Mouse (Mus musculus) MEL (cell line): ENCODE measurements around the gene Cd82. TPM values are rescaled to one million over a fixed set of nuclear protein-coding genes. Genes with fewer than 3 reads are reported as not detected.

Experiments
- DNase-seq: peaks from one replicate; pipeline ENCODE4 v3.0.0; 2011; ENCODE audit warnings: low read depth, low spot score
- H3K27ac ChIP-seq: 2 replicates; pipeline ENCODE4 v1.5.1; 2012; ENCODE audit warnings: low read depth, mild to moderate bottlenecking, control low read depth, low read length, moderate library complexity; ENCODE audit not compliant: control insufficient read depth
- H3K27me3 ChIP-seq, 2 experiments: fragments of 150-350 bp in 1 of 2; sonication (generic) in 1 of 2; 2 replicates each; pipeline ENCODE4 v1.6.1; 2012; ENCODE audit warnings: low read length in 2 of 2, mild to moderate bottlenecking in 2 of 2, improper control_type of control experiment in 1 of 2, moderate library complexity in 1 of 2; ENCODE audit not compliant: insufficient read depth in 2 of 2, control insufficient read depth in 1 of 2
- H3K36me3 ChIP-seq, 2 experiments: 2 replicates each; pipeline ENCODE4 v1.6.1; 2012 to 2014; ENCODE audit warnings: low read length in 2 of 2, improper control_type of control experiment in 1 of 2, inconsistent platforms in 1 of 2, mild to moderate bottlenecking in 1 of 2; ENCODE audit not compliant: insufficient read depth in 2 of 2, control insufficient read depth in 1 of 2
- H3K4me1 ChIP-seq, 2 experiments: fragments of 150-350 bp in 1 of 2; sonication (generic) in 1 of 2; 2 replicates each; pipeline ENCODE4 v1.6.1; 2012; ENCODE audit warnings: low read length in 2 of 2, improper control_type of control experiment in 1 of 2, mild to moderate bottlenecking in 1 of 2; ENCODE audit not compliant: insufficient read depth in 2 of 2, control insufficient read depth in 1 of 2
- H3K4me3 ChIP-seq, 2 experiments: fragments of 150-350 bp in 1 of 2; sonication (generic) in 1 of 2; 2 replicates each; pipeline ENCODE4 v1.5.1; 2012; ENCODE audit warnings: low read depth in 2 of 2, low read length in 2 of 2, mild to moderate bottlenecking in 2 of 2, moderate library complexity in 2 of 2, control low read depth in 1 of 2, improper control_type of control experiment in 1 of 2; ENCODE audit not compliant: control insufficient read depth in 1 of 2, insufficient read depth in 1 of 2
- H3K79me2 ChIP-seq: 2 replicates; pipeline ENCODE4 v1.6.1; 2012; ENCODE audit warnings: mild to moderate bottlenecking, low read length, moderate library complexity; ENCODE audit not compliant: control insufficient read depth, poor library complexity, insufficient read depth
- H3K9ac ChIP-seq: 2 replicates; pipeline ENCODE4 v1.6.1; 2012; ENCODE audit warnings: low read depth, mild to moderate bottlenecking, control low read depth, low read length, moderate library complexity; ENCODE audit not compliant: control insufficient read depth, poor library complexity, severe bottlenecking
- H3K9me3 ChIP-seq: fragments of 150-350 bp; sonication (generic); replicated peaks from 2 replicates; pipeline ENCODE4 v1.6.1; 2012; ENCODE audit warnings: mild to moderate bottlenecking, low read length, improper control_type of control experiment, moderate library complexity; ENCODE audit not compliant: insufficient read depth
- CHD1 ChIP-seq: IDR thresholded peaks from 2 replicates; pipeline ENCODE4 v1.6.1; 2012; ENCODE audit warnings: low read depth, mild to moderate bottlenecking, inconsistent platforms, low read length, improper control_type of control experiment
- CHD2 ChIP-seq: IDR thresholded peaks from 2 replicates; pipeline ENCODE4 v1.6.1; 2011; ENCODE audit warnings: low read length, improper control_type of control experiment
- CTCF ChIP-seq, 3 experiments: IDR thresholded peaks in 2 of 3; conservative IDR thresholded peaks in 1 of 3; 2 replicates each; pipeline ENCODE4 v1.5.1; 2011 to 2012; ENCODE audit warnings: low read length in 3 of 3, low read depth in 2 of 3, mild to moderate bottlenecking in 2 of 3, improper control_type of control experiment in 1 of 3, inconsistent platforms in 1 of 3, mixed read lengths in 1 of 3, moderate library complexity in 1 of 3; ENCODE audit not compliant: control insufficient read depth in 1 of 3, insufficient read depth in 1 of 3, poor library complexity in 1 of 3, severe bottlenecking in 1 of 3
- ELF1 ChIP-seq: IDR thresholded peaks from 2 replicates; pipeline ENCODE4 v1.6.1; 2014; ENCODE audit warnings: low read depth, mild to moderate bottlenecking, inconsistent platforms, low read length, improper control_type of control experiment, moderate library complexity
- ETS1 ChIP-seq: IDR thresholded peaks from 2 replicates; pipeline ENCODE4 v1.6.1; 2012; ENCODE audit warnings: low read depth, mild to moderate bottlenecking, inconsistent platforms, low read length, improper control_type of control experiment, moderate library complexity
- NRF1 ChIP-seq: IDR thresholded peaks from 2 replicates; pipeline ENCODE4 v1.6.1; 2014; ENCODE audit warnings: low read depth, mild to moderate bottlenecking, inconsistent platforms, low read length, improper control_type of control experiment, moderate library complexity; ENCODE audit not compliant: poor library complexity, insufficient read depth, severe bottlenecking
- POLR2A ChIP-seq, 2 experiments: IDR thresholded peaks; 2 replicates each; pipeline ENCODE4 v1.6.1; 2011 to 2012; ENCODE audit warnings: low read length in 2 of 2, mild to moderate bottlenecking in 2 of 2, control low read depth in 1 of 2, improper control_type of control experiment in 1 of 2, low read depth in 1 of 2, moderate library complexity in 1 of 2; ENCODE audit not compliant: control insufficient read depth in 1 of 2, insufficient read depth in 1 of 2, poor library complexity in 1 of 2
- RAD21 ChIP-seq: IDR thresholded peaks from 2 replicates; pipeline ENCODE4 v1.6.1; 2011; ENCODE audit warnings: mild to moderate bottlenecking, low read depth, low read length, improper control_type of control experiment
- SIN3A ChIP-seq: IDR thresholded peaks from 2 replicates; pipeline ENCODE4 v1.6.1; 2012; ENCODE audit warnings: low read length, improper control_type of control experiment, inconsistent platforms
- SMC3 ChIP-seq: IDR thresholded peaks from 2 replicates; pipeline ENCODE4 v1.6.1; 2011; ENCODE audit warnings: low read depth, low read length, improper control_type of control experiment
- USF1 ChIP-seq: IDR thresholded peaks from 2 replicates; pipeline ENCODE4 v1.6.1; 2014; ENCODE audit warnings: low read depth, mild to moderate bottlenecking, inconsistent platforms, low read length, improper control_type of control experiment, moderate library complexity
- ZC3H11A ChIP-seq: IDR thresholded peaks from 2 replicates; pipeline ENCODE4 v1.6.1; 2012; ENCODE audit warnings: low read depth, mild to moderate bottlenecking, inconsistent platforms, low read length, improper control_type of control experiment
- ZMIZ1 ChIP-seq: IDR thresholded peaks from 2 replicates; pipeline ENCODE4 v1.6.1; 2012; ENCODE audit warnings: low read depth, mild to moderate bottlenecking, inconsistent platforms, low read length, improper control_type of control experiment, moderate library complexity
- polyA plus RNA-seq, 2 experiments: library from polyadenylated mRNA; stranded (reverse) in 1 of 2; unstranded in 1 of 2; fragments of >175 nt in 1 of 2; fragments of >200 nt in 1 of 2; gene quantifications; 2 replicates each; pipeline versions ENCODE4 v1.2.1 to v1.2.4; 2012; ENCODE audit warnings: low replicate concordance in 2 of 2, low read depth in 1 of 2; ENCODE audit not compliant: insufficient read length in 2 of 2, insufficient read depth in 1 of 2, missing spikeins in 1 of 2
- total RNA-seq: library from RNA; depleted of rRNA; stranded (reverse); fragments of 300-350 nt; gene quantifications from 2 replicates; pipeline ENCODE4 v1.2.3, GENCODE M21; 2012

The Cd82 gene
- total and polyA plus RNA-seq, 3 experiments = 37.6 to 59.7 TPM; not detected in 1

- Histone ChIP-seq H3K27me3 (peaks cover 0 to 2% of the 10 kb centered on the region in 2 experiments; a peak in 1 of 4 replicates), H3K4me3 (no peak overlapping the region), H3K36me3 (peaks cover 0 to 9% of the 10 kb centered on the region in 2 experiments; a peak in 3 of 4 replicates), H3K9ac (no peak overlapping the region), H3K4me1 (peaks cover 11 to 16% of the 10 kb centered on the region in 2 experiments; a peak in 3 of 4 replicates), H3K27ac (no peak overlapping the region), H3K79me2 (no peaks in the 10 kb centered on the region), H3K9me3 (no peaks in the 10 kb centered on the region)
- TF ChIP-seq NRF1 (0 out of 2 replicates have a peak, but pooled peaks have one; percentile 7), SIN3A (no peak), SMC3 (peak; percentile 86), RAD21 (peak; percentile 64), CTCF (IDR thresholded peaks at IDR 0.05 in 2 of 3, conservative IDR thresholded peaks at IDR 0.05 in 1 of 3; ENCODE audit: control insufficient read depth in 1 of 3, insufficient read depth in 1 of 3, low read depth in 2 of 3, low read length in 3 of 3, poor library complexity in 1 of 3, severe bottlenecking in 1 of 3) (peak; percentile 89 to 93 (median 91)), ELF1 (no peak), ZC3H11A (peak; percentile 51)
- DNase-seq = peak; percentile 66
Measured at GRCm38 (mm10) chr2:93415281-93415680, 47.7 kb downstream of the Cd82 start.

- TF ChIP-seq ELF1 (no peak), ETS1 (no peak), USF1 (0 out of 2 replicates have a peak, but pooled peaks have one; percentile 1)
- no peak overlapping the region for H3K27ac ChIP-seq
- H3K27me3 ChIP-seq = peaks cover 2% of the 10 kb centered on the region in 2 experiments; a peak in 2 of 4 replicates
- H3K9me3 ChIP-seq = no peaks in the 10 kb centered on the region
- no peak overlapping the region for H3K9ac ChIP-seq
- no peak for DNase-seq
- H3K4me3 ChIP-seq = no peak overlapping the region
- H3K79me2 ChIP-seq = no peaks in the 10 kb centered on the region
- H3K4me1 ChIP-seq = peaks cover 11 to 16% of the 10 kb centered on the region in 2 experiments; a peak in 3 of 4 replicates
- peaks cover 0 to 9% of the 10 kb centered on the region in 2 experiments; a peak in 3 of 4 replicates for H3K36me3 ChIP-seq
Measured at GRCm38 (mm10) chr2:93414163-93414562, 48.8 kb downstream of the Cd82 start.

- no peaks in the 10 kb centered on the region for H3K9me3 ChIP-seq
- H3K9ac ChIP-seq = no peak overlapping the region
- H3K36me3 ChIP-seq = peaks cover 0 to 9% of the 10 kb centered on the region in 2 experiments; a peak in 2 of 4 replicates
- no peak overlapping the region for H3K27ac ChIP-seq
- peaks cover 11 to 16% of the 10 kb centered on the region in 2 experiments; a peak in 3 of 4 replicates for H3K4me1 ChIP-seq
- H3K79me2 ChIP-seq = no peaks in the 10 kb centered on the region
- DNase-seq = peak; percentile 72
- peaks cover 2 to 4% of the 10 kb centered on the region in 2 experiments; a peak in 3 of 4 replicates for H3K27me3 ChIP-seq
- TF ChIP-seq USF1 (0 out of 2 replicates have a peak, but pooled peaks have one; percentile 15), CHD2 (no peak; the same call in 1 of the 2 replicates), CHD1 (no peak), RAD21 (peak; percentile 87), POLR2A (IDR thresholded peaks at IDR 0.05; ENCODE audit: control insufficient read depth in 1 of 2, insufficient read depth in 1 of 2, low read depth in 1 of 2, low read length in 2 of 2, poor library complexity in 1 of 2) (no peak), SIN3A (peak; percentile 10; the same call in 1 of the 2 replicates), SMC3 (peak; percentile 87), ZMIZ1 (no peak), ZC3H11A (peak; percentile 81), CTCF (IDR thresholded peaks at IDR 0.05 in 2 of 3, conservative IDR thresholded peaks at IDR 0.05 in 1 of 3; ENCODE audit: control insufficient read depth in 1 of 3, insufficient read depth in 1 of 3, low read depth in 2 of 3, low read length in 3 of 3, poor library complexity in 1 of 3, severe bottlenecking in 1 of 3) (peak; percentile 60 to 93 (median 81))
- no peak overlapping the region for H3K4me3 ChIP-seq
Measured at GRCm38 (mm10) chr2:93413367-93414014, 49.4 kb downstream of the Cd82 start.
